Mouse (Mus musculus) Patski (cell line): ENCODE measurements around the gene Senp3. TPM values are rescaled to one million over a fixed set of nuclear protein-coding genes. Genes with fewer than 3 reads are reported as not detected.
"Not testable (repeated sequence)": the region's sequence is repeated elsewhere in the genome, so short reads cannot be mapped to it uniquely, and the experiment has no call there.

Source experiments
- ATAC-seq: fragments of 100-300 bp; one replicate; pipeline ENCODE4 v1.8.0; 2021
- CTCF ChIA-PET: fragments of 350-600 bp; sonication (Branson Sonifier 250); formaldehyde crosslinking; loops from one replicate; lab custom pipeline; 2022; ENCODE audit warnings: inconsistent platforms; lab: Charles Lee
- POLR2A ChIA-PET: fragments of 350-600 bp; sonication (Branson Sonifier 250); formaldehyde crosslinking; loops from one replicate; lab custom pipeline; 2022; ENCODE audit warnings: antibody characterized with exemption, inconsistent platforms; lab: Charles Lee
- DNase-seq: peaks from one replicate; pipeline ENCODE4 v3.0.0-alpha.2; 2011; ENCODE audit warnings: low read depth, low spot score
- H3K27me3 ChIP-seq: fragments of 371-371 bp; one replicate; pipeline ENCODE4 v1.5.1; 2021
- CTCF ChIP-seq: fragments of 100-300 bp; IDR thresholded peaks from one replicate; pipeline ENCODE4 v1.5.1; 2021
- in situ Hi-C: fragments of 300-500 bp; cut with MboI; formaldehyde crosslinking; loops from 3 replicates; pipeline ENCODE4 v1.11.1; 2018; ENCODE audit warnings: low pct_unique_long_range_greater_than_20kb, mixed read lengths
- polyA plus RNA-seq: library from polyadenylated mRNA; unstranded; gene quantifications from one replicate; pipeline ENCODE4 v1.2.3, GENCODE M21; 2021

Gene Senp3
- polyA plus RNA-seq, 1 experiment from 2014 or later, result 116 TPM

GRCm38 (mm10) chr11:69632284-69633089 is 49.4 kb downstream of the Senp3 start, which contains the start of gene Fxr2:
Fxr2 (plus strand) TSS chr11:69632990.
- ChIA-PET POLR2A (interaction anchor here (0.7 kb wide), 1 partner anchor 224 kb away, joined by 3 read pairs; no protein-coding TSS in a partner anchor), CTCF (interaction anchor here (1.1 to 3.8 kb wide), 3 partner anchors 9 to 28 kb away, joined by 3 to 20 read pairs (median 3); partner anchors contain the start of gene Sox15)
- DNase-seq (peak; percentile 96), ATAC-seq (peak; percentile 98)
- peak; percentile 98 for TF ChIP-seq CTCF
- no peaks in the 10 kb centered on the region for H3K27me3 ChIP-seq
- in situ Hi-C loops, result no loop called here

- CTCF ChIA-PET, result interaction anchor here (0.8 to 1.0 kb wide), 2 partner anchors 10 to 22 kb away, joined by 3 to 4 read pairs; no protein-coding TSS in a partner anchor
- in situ Hi-C loops, result no loop called here
- ATAC-seq (no peak), DNase-seq (no peak)
- no peaks in the 10 kb centered on the region for H3K27me3 ChIP-seq
- POLR2A ChIA-PET, result no interaction called here
- peak; percentile 59 for TF ChIP-seq CTCF
These were observed 52.1 kb downstream of the Senp3 start for GRCm38 (mm10) chr11:69629802-69630201.

GRCm38 (mm10) chr11:69628286-69628685 is 53.6 kb downstream of the Senp3 start:
- in situ Hi-C loops, result no loop called here
- POLR2A ChIA-PET, result interaction anchor here (0.6 kb wide), 1 partner anchor 28 kb away, joined by 3 read pairs; no protein-coding TSS in a partner anchor
- no peaks in the 10 kb centered on the region for H3K27me3 ChIP-seq
- peak; percentile 70 for TF ChIP-seq CTCF
- DNase-seq, result no peak
- ATAC-seq, result no peak
- CTCF ChIA-PET, result interaction anchor here (0.6 to 1.3 kb wide), 3 partner anchors 13 to 97 kb away, joined by 3 to 4 read pairs (median 4); no protein-coding TSS in a partner anchor

GRCm38 (mm10) chr11:69624339-69624738 is 57.5 kb downstream of the Senp3 start:
- not testable (repeated sequence) for DNase-seq, H3K27me3 ChIP-seq, ATAC-seq
- ChIA-PET CTCF (interaction anchor here (0.8 kb wide), 1 partner anchor 102 kb away, joined by 3 read pairs; no protein-coding TSS in a partner anchor), POLR2A (interaction anchor here (0.6 kb wide), 1 partner anchor 34 kb away, joined by 4 read pairs; no protein-coding TSS in a partner anchor)
- in situ Hi-C loops, result loop anchor here (5.0 kb wide), 1 partner anchor 42 kb away; the partner anchor contains the start of genes Trp53 and Wrap53

Other genes with a start within 250 kb of the Senp3 start
- gene Dnah2, start 133.0 kb downstream of the Senp3 start, polyA plus RNA-seq, result 1.4 TPM
- gene Efnb3, start 121.9 kb downstream of the Senp3 start, polyA plus RNA-seq, result 0.27 TPM
- gene Wrap53, start 101.8 kb downstream of the Senp3 start, polyA plus RNA-seq, result 11.4 TPM
- gene Trp53, start 101.7 kb downstream of the Senp3 start, polyA plus RNA-seq, result 92.8 TPM
- 0.80 TPM for gene Atp1b2, start 76.1 kb downstream of the Senp3 start, polyA plus RNA-seq
- not detected for gene Shbg, start 64.2 kb downstream of the Senp3 start, polyA plus RNA-seq
- 5.2 TPM for gene Sat2, start 60.1 kb downstream of the Senp3 start, polyA plus RNA-seq
- gene Fxr2, start 49.1 kb downstream of the Senp3 start, polyA plus RNA-seq, result 82.4 TPM
- gene Sox15, start 26.8 kb downstream of the Senp3 start, polyA plus RNA-seq, result 0.15 TPM
- gene Mpdu1, start 19.4 kb downstream of the Senp3 start, polyA plus RNA-seq, result 84.1 TPM
- 4.4 TPM for gene Cd68, start 15.9 kb downstream of the Senp3 start, polyA plus RNA-seq
- 592 TPM for gene Eif4a1, start 9.7 kb downstream of the Senp3 start, polyA plus RNA-seq
- gene Tnfsf13, start 3.7 kb upstream of the Senp3 start, polyA plus RNA-seq, result 5.0 TPM
- gene Tnfsf12, start 13.8 kb upstream of the Senp3 start, polyA plus RNA-seq, result 26.6 TPM
- gene Tnfsfm13, start 14.0 kb upstream of the Senp3 start, polyA plus RNA-seq, result 7.2 TPM
- 96.2 TPM for gene Polr2a, start 76.6 kb upstream of the Senp3 start, polyA plus RNA-seq
- gene Slc35g3, start 79.9 kb upstream of the Senp3 start, polyA plus RNA-seq, result 0.32 TPM
- 36.9 TPM for gene Zbtb4, start 83.8 kb upstream of the Senp3 start, polyA plus RNA-seq
- gene Chrnb1, start 113.9 kb upstream of the Senp3 start, polyA plus RNA-seq, result 27.7 TPM
- gene Fgf11, start 119.8 kb upstream of the Senp3 start, polyA plus RNA-seq, result 0.03 TPM
- gene Tmem102, start 123.5 kb upstream of the Senp3 start, polyA plus RNA-seq, result 1.1 TPM
- not detected for gene Gm39566, start 133.2 kb upstream of the Senp3 start, polyA plus RNA-seq
- gene Spem2, start 136.4 kb upstream of the Senp3 start, polyA plus RNA-seq, result not detected
- gene Spem1, start 140.1 kb upstream of the Senp3 start, polyA plus RNA-seq, result 0.09 TPM
- gene Nlgn2, start 155.7 kb upstream of the Senp3 start, polyA plus RNA-seq, result 35.0 TPM
- gene Tmem256, start 156.4 kb upstream of the Senp3 start, polyA plus RNA-seq, result 158 TPM
- gene Plscr3, start 164.3 kb upstream of the Senp3 start, polyA plus RNA-seq, result 82.9 TPM
- gene Tnk1, start 176.6 kb upstream of the Senp3 start, polyA plus RNA-seq, result not detected
- gene Tmem95, start 195.9 kb upstream of the Senp3 start, polyA plus RNA-seq, result 0.12 TPM
- gene Kctd11, start 199.3 kb upstream of the Senp3 start, polyA plus RNA-seq, result 8.4 TPM
- 0.40 TPM for gene Acap1, start 213.5 kb upstream of the Senp3 start, polyA plus RNA-seq
- gene 2810408A11Rik, start 218.9 kb upstream of the Senp3 start, polyA plus RNA-seq, result 3.6 TPM
- gene Neurl4, start 219.0 kb upstream of the Senp3 start, polyA plus RNA-seq, result 53.3 TPM
- gene Gps2, start 231.8 kb upstream of the Senp3 start, polyA plus RNA-seq, result 55.6 TPM
- gene Eif5a, start 239.9 kb upstream of the Senp3 start, polyA plus RNA-seq, result 768 TPM